In genomic region chrX:167063881-167064280, GRCm38 (mm10) we compare ENCODE assay signal across 13 mouse cellular contexts.
DNase-seq lines count a peak whose midpoint lies in the region; ATAC-seq and TF ChIP-seq lines count a peak whose summit lies in the region.
"Had no signal": no experiment of that assay in that cellular context is flagged by ENCODE, and none has a peak within 500 bp of the region (broad histone marks: within the 10 kb centered on the region; RNA-seq: fewer than 3 reads in every experiment).

No protein-coding gene starts in this region.

- WGBS in intestine, embryonic 15.5 days, result 50% methylated on average over 4 of the region's 4 CpGs
- 44% methylated on average over 4 of the region's 4 CpGs for WGBS in intestine, embryonic 16.5 days
- 45% methylated on average over 4 of the region's 4 CpGs for WGBS in lung, adult 2 months
- WGBS in midbrain, embryonic 14.5 days, result 55% methylated on average over 4 of the region's 4 CpGs

- H3K27me3 ChIP-seq in intestine, embryonic 15.5 days (replicated peaks), result no peaks in the 10 kb centered on the region; the same call in 1 of the 2 replicates
- H3K27me3 ChIP-seq in intestine, embryonic 16.5 days (replicated peaks; ENCODE audit: control insufficient read depth, insufficient read depth, low read length), result no peaks in the 10 kb centered on the region
- H3K27me3 ChIP-seq in splenic B cell, adult 2 months (ENCODE audit: control insufficient read depth, insufficient read depth, low read length, poor library complexity, severe bottlenecking), result no peaks in the 10 kb centered on the region
- H3K27me3 ChIP-seq in midbrain, embryonic 14.5 days (ENCODE audit: control insufficient read depth, insufficient read depth, low read length), result 0 out of 2 replicates have a peak, but pooled peaks cover 8% of the 10 kb centered on the region
- H3K27me3 ChIP-seq: heart, embryonic 13.5 days had no signal

- H3K4me1 ChIP-seq in intestine, embryonic 15.5 days (replicated peaks), result no peaks in the 10 kb centered on the region
- no peaks in the 10 kb centered on the region for H3K4me1 ChIP-seq in intestine, embryonic 16.5 days (ENCODE audit: control insufficient read depth, insufficient read depth, low read length)
- H3K4me1 ChIP-seq in lung, adult 2 months (ENCODE audit: control insufficient read depth, insufficient read depth, low read length), result peaks cover 4% of the 10 kb centered on the region; the same call in 1 of the 2 replicates
- H3K4me1 ChIP-seq in midbrain, embryonic 14.5 days (ENCODE audit: control insufficient read depth, insufficient read depth, low read length), result no peaks in the 10 kb centered on the region
- H3K4me1 ChIP-seq: heart, embryonic 13.5 days; midbrain, embryonic 13.5 days had no signal

- H3K27ac ChIP-seq in intestine, embryonic 15.5 days, result no peak overlapping the region
- H3K27ac ChIP-seq in intestine, embryonic 16.5 days (ENCODE audit: low read length), result no peak overlapping the region
- no peak overlapping the region for H3K27ac ChIP-seq in midbrain, embryonic 14.5 days (replicated peaks; ENCODE audit: low read depth, low read length)
- H3K27ac ChIP-seq: heart, embryonic 13.5 days; midbrain, embryonic 13.5 days had no signal

- ATAC-seq in intestine, embryonic 15.5 days, result peak; percentile 72
- no peak for ATAC-seq in intestine, embryonic 16.5 days
- ATAC-seq in monocyte, adult 5-6 weeks (replicated peaks; ENCODE audit: insufficient number of reproducible peaks, low FRiP score, low TSS enrichment, poor library complexity, severe bottlenecking), result no peak
- ATAC-seq in midbrain, embryonic 14.5 days (ENCODE audit: low FRiP score, low TSS enrichment), result no peak
- ATAC-seq: hindbrain, embryonic 16.5 days; midbrain, embryonic 13.5 days had no signal

- H3K9me3 ChIP-seq in intestine, embryonic 15.5 days, result no peaks in the 10 kb centered on the region
- H3K9me3 ChIP-seq in intestine, embryonic 16.5 days (ENCODE audit: control insufficient read depth, low read length), result no peaks in the 10 kb centered on the region
- no peaks in the 10 kb centered on the region for H3K9me3 ChIP-seq in midbrain, embryonic 14.5 days (ENCODE audit: control insufficient read depth, low read length)
- H3K9me3 ChIP-seq: heart, embryonic 13.5 days; midbrain, embryonic 13.5 days had no signal

- H3K4me3 ChIP-seq in intestine, embryonic 15.5 days (replicated peaks), result no peak overlapping the region
- no peak overlapping the region for H3K4me3 ChIP-seq in intestine, embryonic 16.5 days (ENCODE audit: low read length)
- H3K4me3 ChIP-seq in lung, adult 2 months (replicated peaks; ENCODE audit: extremely low read depth, low read depth, low read length), result no peak overlapping the region
- H3K4me3 ChIP-seq in midbrain, embryonic 14.5 days (replicated peaks; ENCODE audit: low read depth, low read length), result no peak overlapping the region
- H3K4me3 ChIP-seq: heart, embryonic 13.5 days; midbrain, embryonic 13.5 days had no signal

- DNase-seq in CD4-positive, CD25-positive, alpha-beta regulatory T cell, adult 2 months (ENCODE audit: low read depth, low spot score), result peak; percentile 64
- DNase-seq in lung, adult 2 months, result peak; percentile 21
- peak; percentile 53 for DNase-seq in splenic B cell, adult 2 months (ENCODE audit: low read depth, low spot score)
- no peak for DNase-seq in midbrain, embryonic 14.5 days
- no peak for DNase-seq in heart, postnatal 14 days
- DNase-seq: cerebellum, adult 11-12 months; kidney, postnatal 10 days had no signal

- H3K36me3 ChIP-seq in intestine, embryonic 15.5 days, result no peaks in the 10 kb centered on the region
- H3K36me3 ChIP-seq in intestine, embryonic 16.5 days (ENCODE audit: control insufficient read depth, insufficient read depth, low read length), result no peaks in the 10 kb centered on the region
- H3K36me3 ChIP-seq in splenic B cell, adult 2 months (ENCODE audit: control insufficient read depth, insufficient read depth, low read length, poor library complexity, severe bottlenecking), result no peaks in the 10 kb centered on the region
- H3K36me3 ChIP-seq in midbrain, embryonic 14.5 days (ENCODE audit: control insufficient read depth, insufficient read depth, low read length), result no peaks in the 10 kb centered on the region
- H3K36me3 ChIP-seq: heart, embryonic 13.5 days; midbrain, embryonic 13.5 days had no signal

- no peak overlapping the region for H3K4me2 ChIP-seq in intestine, embryonic 15.5 days (replicated peaks)
- no peak overlapping the region for H3K4me2 ChIP-seq in intestine, embryonic 16.5 days (ENCODE audit: low read depth, low read length)
- no peak overlapping the region for H3K4me2 ChIP-seq in midbrain, embryonic 14.5 days (ENCODE audit: low read length)
- H3K4me2 ChIP-seq: heart, embryonic 13.5 days; midbrain, embryonic 13.5 days had no signal

- intact Hi-C loops in heart, postnatal 14 days (cut with DNase I), result loop anchor here (1.0 kb wide), 1 partner anchor 89 kb away; no protein-coding TSS in a partner anchor

- no peak for TF ChIP-seq POLR2A in lung, adult 2 months (IDR thresholded peaks at IDR 0.05; ENCODE audit: borderline replicate concordance, extremely low read depth, low read depth, low read length)

- no peak overlapping the region for H3K9ac ChIP-seq in intestine, embryonic 15.5 days
- H3K9ac ChIP-seq in intestine, embryonic 16.5 days (ENCODE audit: low read depth, low read length), result no peak overlapping the region
- H3K9ac ChIP-seq in midbrain, embryonic 14.5 days (replicated peaks; ENCODE audit: low read length), result no peak overlapping the region
- H3K9ac ChIP-seq: heart, embryonic 13.5 days; midbrain, embryonic 13.5 days had no signal

- TF ChIP-seq CTCF in lung, adult 2 months (IDR thresholded peaks at IDR 0.05; ENCODE audit: insufficient read depth, low read length), result no peak

Comparison
In these comparisons a context has a peak if more than half of its experiments do, and no peak if none do; other contexts are left out.
1. DNase-seq: peak in CD4-positive, CD25-positive, alpha-beta regulatory T cell, adult 2 months (single experiment), lung, adult 2 months (single experiment) and splenic B cell, adult 2 months (single experiment); none in midbrain, embryonic 14.5 days (single experiment) and heart, postnatal 14 days (0 of 2).